ENCODE assay signal across 35 mouse cellular contexts in the genomic region with DNA sequence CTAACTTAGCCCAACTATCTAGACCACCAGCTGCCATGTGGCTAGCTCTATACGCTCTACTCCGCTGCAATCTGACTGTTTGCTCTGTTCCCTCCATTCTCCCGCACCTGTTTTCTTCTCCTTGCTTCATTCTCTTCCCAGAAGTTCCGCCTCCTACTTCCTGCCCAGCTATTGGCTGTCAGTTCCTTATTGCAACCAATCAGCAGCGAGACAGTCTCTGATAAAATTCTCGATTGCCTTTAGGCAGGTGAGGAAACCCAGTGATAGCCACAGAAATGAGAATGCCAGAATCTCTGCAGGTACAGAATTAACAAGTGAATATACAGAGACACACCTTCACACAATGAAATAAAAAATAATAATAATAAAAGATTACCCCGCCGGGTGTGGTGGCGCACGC. TPM values are rescaled to one million over a fixed set of nuclear protein-coding genes. Genes with fewer than 3 reads are reported as not detected.
DNase-seq lines count a peak whose midpoint lies in the region; ATAC-seq and TF ChIP-seq lines count a peak whose summit lies in the region.
"Had no signal": no experiment of that assay in that cellular context is flagged by ENCODE, and none has a peak within 500 bp of the region (broad histone marks: within the 10 kb centered on the region; RNA-seq: fewer than 3 reads in every experiment).

No protein-coding gene starts in this region.

- 53% methylated on average over 10 of the region's 10 CpGs for WGBS in liver, postnatal 0 days (ENCODE audit: insufficient replicate concordance)
- WGBS in large intestine, adult 2 months = 43% methylated on average over 10 of the region's 10 CpGs
- WGBS in hindbrain, embryonic 13.5 days = 53% methylated on average over 10 of the region's 10 CpGs

- no peak overlapping the region for H3K9ac ChIP-seq in liver, postnatal 0 days (replicated peaks)
- H3K9ac ChIP-seq in hindbrain, embryonic 13.5 days = no peak overlapping the region
- H3K9ac ChIP-seq: hindbrain, embryonic 12.5 days; liver, embryonic 15.5 days; lung, embryonic 15.5 days; neural tube, embryonic 12.5 days had no signal

- DNase-seq in liver, postnatal 0 days = no peak
- DNase-seq in liver = no peak
- peak; percentile 61 for DNase-seq in ES-CJ7 (ENCODE audit: low read depth, low spot score)
- DNase-seq in MEL-GATA-1-ER (ENCODE audit: extremely low read depth, low read depth) = peak; percentile 49
- DNase-seq in large intestine, adult 2 months (ENCODE audit: low read depth, low spot score) = peak; percentile 6
- no peak for DNase-seq in MN1 (ENCODE audit: low spot score)
- DNase-seq: adrenal gland, postnatal 10 days; cerebellum, adult 11 months; cerebellum, adult 9-10 months; embryo, embryonic 11 days; gastrocnemius, adult 2 months; gastrocnemius, postnatal 36 days; heart, adult 18-20 months; heart, postnatal 36 days; kidney, adult 11 months; kidney, postnatal 14 days; right cerebral cortex, adult 18-20 months; spleen, adult 18-20 months had no signal

- no peak for TF ChIP-seq EP300 in liver, postnatal 0 days (IDR thresholded peaks at IDR 0.05; ENCODE audit: low read depth)

- no peaks in the 10 kb centered on the region for H3K27me3 ChIP-seq in liver, postnatal 0 days (ENCODE audit: insufficient read depth, low read length)
- no peaks in the 10 kb centered on the region for H3K27me3 ChIP-seq in hindbrain, embryonic 13.5 days
- H3K27me3 ChIP-seq: CH12.LX; hindbrain, embryonic 12.5 days; liver, embryonic 15.5 days; neural tube, embryonic 12.5 days had no signal

- no peaks in the 10 kb centered on the region for H3K9me3 ChIP-seq in liver, postnatal 0 days (ENCODE audit: low read length)
- H3K9me3 ChIP-seq in hindbrain, embryonic 13.5 days = no peaks in the 10 kb centered on the region
- H3K9me3 ChIP-seq: hindbrain, embryonic 12.5 days; liver, embryonic 15.5 days; lung, embryonic 15.5 days; midbrain, embryonic 10.5 days; neural tube, embryonic 12.5 days had no signal

- H3K36me3 ChIP-seq in liver, postnatal 0 days (replicated peaks; ENCODE audit: insufficient read depth, low read length) = no peaks in the 10 kb centered on the region
- no peaks in the 10 kb centered on the region for H3K36me3 ChIP-seq in hindbrain, embryonic 13.5 days
- H3K36me3 ChIP-seq: hindbrain, embryonic 12.5 days; liver, embryonic 15.5 days; lung, embryonic 15.5 days; midbrain, embryonic 10.5 days; neural tube, embryonic 12.5 days had no signal

- H3K4me1 ChIP-seq in liver, postnatal 0 days (ENCODE audit: insufficient read depth) = no peaks in the 10 kb centered on the region
- no peaks in the 10 kb centered on the region for H3K4me1 ChIP-seq in hindbrain, embryonic 13.5 days (replicated peaks)
- H3K4me1 ChIP-seq: hindbrain, embryonic 12.5 days; liver, embryonic 15.5 days; lung, embryonic 15.5 days; midbrain, embryonic 10.5 days; neural tube, embryonic 12.5 days had no signal

- peak; percentile 25; the same call in 1 of the 2 replicates for ATAC-seq in liver, postnatal 0 days
- ATAC-seq in hindbrain, embryonic 13.5 days (ENCODE audit: low FRiP score) = no peak
- ATAC-seq: forebrain, embryonic 16.5 days had no signal

- no peak overlapping the region for H3K4me3 ChIP-seq in liver, postnatal 0 days (ENCODE audit: low read depth, low read length)
- H3K4me3 ChIP-seq in hindbrain, embryonic 13.5 days = no peak overlapping the region
- H3K4me3 ChIP-seq: erythroblast, embryonic 14.5 days; gastrocnemius, adult 2 months; hindbrain, embryonic 12.5 days; liver, embryonic 15.5 days; lung, embryonic 15.5 days; midbrain, embryonic 10.5 days; myocyte; neural tube, embryonic 12.5 days had no signal

- TF ChIP-seq CTCF in liver, postnatal 0 days (IDR thresholded peaks at IDR 0.05; ENCODE audit: low read depth) = no peak

- H3K27ac ChIP-seq in liver, postnatal 0 days (ENCODE audit: low read depth) = no peak overlapping the region
- no peak overlapping the region for H3K27ac ChIP-seq in hindbrain, embryonic 13.5 days
- H3K27ac ChIP-seq: gastrocnemius, adult 2 months; hindbrain, embryonic 12.5 days; liver, embryonic 15.5 days; lung, embryonic 15.5 days; macrophage; midbrain, embryonic 10.5 days; neural tube, embryonic 12.5 days had no signal

- H3K4me2 ChIP-seq in liver, postnatal 0 days (ENCODE audit: low read depth, low read length) = no peak overlapping the region
- H3K4me2 ChIP-seq in hindbrain, embryonic 13.5 days = no peak overlapping the region
- H3K4me2 ChIP-seq: heart, embryonic 11.5 days; hindbrain, embryonic 12.5 days; liver, embryonic 15.5 days; lung, embryonic 15.5 days; neural tube, embryonic 12.5 days had no signal

RNA-seq across cellular contexts. Expression of a gene that starts 4.9 kb away (rescaled TPM):
- 4.8 and 5.1 TPM in 2 replicates for polyA plus RNA-seq in liver, postnatal 0 days (2015; fragmentation: Nextera tagmentation; extraction: Ambion mirVana)
- 11.3 and 17.1 TPM in 2 replicates for polyA plus RNA-seq in large intestine, adult 2 months (2012; rRNA removed)
- 9.8 and 11.0 TPM in 2 replicates for polyA plus RNA-seq in hindbrain, embryonic 13.5 days (2015; fragmentation: Nextera tagmentation; extraction: Ambion mirVana)

RNA-seq across cellular contexts. Expression of a gene that starts 17.5 kb away (rescaled TPM):
- 0.74 and 0.75 TPM in 2 replicates for polyA plus RNA-seq in liver, postnatal 0 days (2015; fragmentation: Nextera tagmentation; extraction: Ambion mirVana)
- polyA plus RNA-seq in large intestine, adult 2 months (2012; rRNA removed) = 3.5 and 5.6 TPM in 2 replicates
- polyA plus RNA-seq in hindbrain, embryonic 13.5 days (2015; fragmentation: Nextera tagmentation; extraction: Ambion mirVana) = not detected in 2 replicates
- polyA plus RNA-seq: embryonic facial prominence, embryonic 14.5 days; forebrain, embryonic 11.5 days; forebrain, embryonic 16.5 days; hindbrain, embryonic 12.5 days; limb, embryonic 11.5 days; macrophage; midbrain, postnatal 0 days; myocyte; neural tube, embryonic 12.5 days had no signal

RNA-seq across cellular contexts. Expression of a gene that starts 32.3 kb away (rescaled TPM):
- polyA plus RNA-seq in liver, postnatal 0 days (2015; fragmentation: Nextera tagmentation; extraction: Ambion mirVana) = not detected in 2 replicates
- polyA plus RNA-seq in large intestine, adult 2 months (2012; rRNA removed) = 1.3 and 1.6 TPM in 2 replicates
- polyA plus RNA-seq in hindbrain, embryonic 13.5 days (2015; fragmentation: Nextera tagmentation; extraction: Ambion mirVana) = 1.4 TPM in 2 replicates
- polyA plus RNA-seq: erythroblast, embryonic 14.5 days; heart, embryonic 16.5 days; macrophage; myocyte had no signal

RNA-seq across cellular contexts. Expression of a gene that starts 34.1 kb away (rescaled TPM):
- polyA plus RNA-seq in liver, postnatal 0 days (2015; fragmentation: Nextera tagmentation; extraction: Ambion mirVana) = 0.47 and 0.53 TPM in 2 replicates
- 0.07 and 0.16 TPM in 2 replicates for polyA plus RNA-seq in large intestine, adult 2 months (2012; rRNA removed)
- polyA plus RNA-seq in hindbrain, embryonic 13.5 days (2015; fragmentation: Nextera tagmentation; extraction: Ambion mirVana) = 29.2 and 40.2 TPM in 2 replicates
- polyA plus RNA-seq: erythroblast, embryonic 14.5 days; macrophage; myocyte had no signal

RNA-seq across cellular contexts. Expression of a gene that starts 56.4 kb away (rescaled TPM):
- 4.4 and 4.5 TPM in 2 replicates for polyA plus RNA-seq in liver, postnatal 0 days (2015; fragmentation: Nextera tagmentation; extraction: Ambion mirVana)
- 28.5 and 30.2 TPM in 2 replicates for polyA plus RNA-seq in large intestine, adult 2 months (2012; rRNA removed)
- 15.5 and 15.6 TPM in 2 replicates for polyA plus RNA-seq in hindbrain, embryonic 13.5 days (2015; fragmentation: Nextera tagmentation; extraction: Ambion mirVana)

Comparison
In these comparisons a context has a peak if more than half of its experiments do, and no peak if none do; other contexts are left out.
1. DNase-seq: peak in ES-CJ7 (single experiment), MEL-GATA-1-ER (single experiment) and large intestine, adult 2 months (single experiment); none in liver, postnatal 0 days (single experiment), liver (single experiment) and MN1 (single experiment).